Mouse (Mus musculus) naive thymus-derived CD4-positive, alpha-beta T cell, adult 5 months (primary cell): ENCODE data around the gene Nccrp1. TPM values are rescaled to one million over a fixed set of nuclear protein-coding genes. Genes with fewer than 3 reads are reported as not detected.

Experiments used
- polyA plus RNA-seq: library from polyadenylated mRNA; unstranded; fragments of 100-300 nt; shearing (Covaris generic); gene quantifications from one replicate; pipeline ENCODE4 v1.2.1, GENCODE M21; 2017

Gene Nccrp1
- polyA plus RNA-seq: not detected

GRCm38 (mm10) chr7:28547154-28547553 is at the start of gene Nccrp1:
TSS of gene Nccrp1 (minus strand) at chr7:28547254.

DNA sequence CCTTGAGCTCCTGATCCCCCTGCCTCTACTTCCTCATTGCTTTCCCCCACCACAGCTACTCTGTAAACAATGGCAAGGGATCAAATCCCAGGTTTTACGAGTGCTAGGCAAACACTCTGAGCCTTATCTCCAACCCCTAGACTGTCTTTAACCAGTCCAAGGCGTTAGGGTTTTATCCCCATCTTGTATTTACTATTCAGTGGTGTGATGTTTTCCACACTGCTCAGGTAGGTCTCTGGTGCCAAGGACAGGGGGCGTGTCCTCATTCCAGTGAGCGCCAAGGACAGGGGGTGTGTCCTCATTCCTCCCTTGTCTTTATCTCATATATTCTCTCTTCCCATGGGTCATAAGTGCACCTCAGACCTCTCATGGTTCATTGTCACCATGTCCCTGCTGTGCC is 6.5 kb downstream of the Nccrp1 start, which contains the start of gene Sycn:
Gene Sycn, plus strand, starts transcription at position 360 of the 400 bp plus-strand sequence.

DNA sequence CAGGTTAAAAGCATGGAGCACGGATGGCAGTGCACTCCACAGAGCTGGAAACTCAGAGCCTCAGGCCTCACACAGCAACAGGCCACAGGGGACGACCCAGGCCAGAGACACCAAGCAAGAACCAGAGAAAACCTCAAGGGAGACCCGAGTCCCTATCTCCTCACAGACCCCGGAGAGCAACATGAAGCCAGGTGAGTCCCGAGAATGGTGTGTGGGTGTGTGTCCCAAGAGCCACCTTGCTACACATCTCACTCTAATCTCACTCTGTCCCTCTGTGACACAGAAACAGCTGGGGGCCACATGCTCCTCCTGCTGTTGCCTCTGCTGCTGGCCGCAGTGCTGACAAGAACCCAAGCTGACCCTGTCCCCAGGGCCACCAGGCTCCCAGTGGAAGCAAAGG is 24.5 kb downstream of the Nccrp1 start, which contains the start of gene Ifnl3:
Gene Ifnl3, plus strand, starts transcription at position 301 of the 400 bp plus-strand sequence.

GRCm38 (mm10) chr7:28510405-28510974 is 36.6 kb downstream of the Nccrp1 start, which contains the start of gene Ifnl2:
TSS of gene Ifnl2 (minus strand) at chr7:28510455.

Other genes starting within 250 kb of the Nccrp1 start
- gene Dll3, start 245.0 kb downstream of the Nccrp1 start, polyA plus RNA-seq: not detected
- 55.8 TPM for gene Timm50, start 235.2 kb downstream of the Nccrp1 start, polyA plus RNA-seq
- 213 TPM for gene Supt5, start 208.5 kb downstream of the Nccrp1 start, polyA plus RNA-seq
- gene Rps16, start 196.6 kb downstream of the Nccrp1 start, polyA plus RNA-seq: 983 TPM
- 48.9 TPM for gene Plekhg2, start 174.7 kb downstream of the Nccrp1 start, polyA plus RNA-seq
- gene Zfp36, start 167.0 kb downstream of the Nccrp1 start, polyA plus RNA-seq: 189 TPM
- gene Med29, start 154.5 kb downstream of the Nccrp1 start, polyA plus RNA-seq: 23.0 TPM
- gene Paf1, start 154.3 kb downstream of the Nccrp1 start, polyA plus RNA-seq: 170 TPM
- 436 TPM for gene Gmfg, start 109.8 kb downstream of the Nccrp1 start, polyA plus RNA-seq
- 2.3 TPM for gene Lrfn1, start 95.3 kb downstream of the Nccrp1 start, polyA plus RNA-seq
- gene Ifnl2, start 36.8 kb downstream of the Nccrp1 start, polyA plus RNA-seq: not detected
- gene Ifnl3, start 24.4 kb downstream of the Nccrp1 start, polyA plus RNA-seq: not detected
- gene Sycn, start 6.4 kb downstream of the Nccrp1 start, polyA plus RNA-seq: not detected
- 48.1 TPM for gene Samd4b, start 50.9 kb upstream of the Nccrp1 start, polyA plus RNA-seq
- 6.2 TPM for gene Pak4, start 50.9 kb upstream of the Nccrp1 start, polyA plus RNA-seq
- not detected for gene Acp7, start 84.1 kb upstream of the Nccrp1 start, polyA plus RNA-seq
- 1.0 TPM for gene Fbxo27, start 145.6 kb upstream of the Nccrp1 start, polyA plus RNA-seq
- gene Fbxo17, start 169.6 kb upstream of the Nccrp1 start, polyA plus RNA-seq: 16.6 TPM
- 48.4 TPM for gene Mrps12, start 194.6 kb upstream of the Nccrp1 start, polyA plus RNA-seq
- gene Sars2, start 194.7 kb upstream of the Nccrp1 start, polyA plus RNA-seq: 21.3 TPM
- not detected for gene Ccer2, start 208.9 kb upstream of the Nccrp1 start, polyA plus RNA-seq
- 70.1 TPM for gene Sirt2, start 219.5 kb upstream of the Nccrp1 start, polyA plus RNA-seq
- 139 TPM for gene Nfkbib, start 220.3 kb upstream of the Nccrp1 start, polyA plus RNA-seq
- 155 TPM for gene Rinl, start 241.7 kb upstream of the Nccrp1 start, polyA plus RNA-seq